Mouse (Mus musculus) liver, embryonic 11.5 days (tissue): ENCODE results near the gene Clca3a2. TPM values are rescaled to one million over a fixed set of nuclear protein-coding genes. Genes with fewer than 3 reads are reported as not detected.
"Not testable (repeated sequence)": the region's sequence is repeated elsewhere in the genome, so short reads cannot be mapped to it uniquely, and the experiment has no call there.

Experiments used
- ATAC-seq: fragments of 200-750 bp; cut with Nextera tagmentation; replicated peaks from 2 replicates; pipeline ENCODE4 v1.8.0; 2017; ENCODE audit warnings: moderate number of reproducible peaks, mild to moderate bottlenecking, moderate TSS enrichment, moderate library complexity; ENCODE audit not compliant: low FRiP score
- DNase-seq: peaks from one replicate; pipeline ENCODE4 v3.0.0-alpha.2; 2017; ENCODE audit warnings: low spot score
- H3K27ac ChIP-seq: fragments of 300-500 bp; sonication (generic); 2 replicates; pipeline ENCODE4 v1.5.1; 2014; ENCODE audit warnings: mild to moderate bottlenecking, low read depth, low read length, control low read depth
- H3K27me3 ChIP-seq: fragments of 300-500 bp; sonication (generic); replicated peaks from 2 replicates; pipeline ENCODE4 v1.6.1; 2014; ENCODE audit warnings: low read length, mixed read lengths; ENCODE audit not compliant: control insufficient read depth, insufficient read depth
- H3K36me3 ChIP-seq: fragments of 300-500 bp; sonication (generic); 2 replicates; pipeline ENCODE4 v1.6.1; 2014; ENCODE audit warnings: mild to moderate bottlenecking, low read length, moderate library complexity, mixed read lengths; ENCODE audit not compliant: control insufficient read depth, insufficient read depth
- H3K4me1 ChIP-seq: fragments of 300-500 bp; sonication (generic); replicated peaks from 2 replicates; pipeline ENCODE4 v1.6.1; 2014; ENCODE audit warnings: low read length, mixed read lengths; ENCODE audit not compliant: control insufficient read depth, insufficient read depth
- H3K4me2 ChIP-seq: fragments of 300-500 bp; sonication (generic); 2 replicates; pipeline ENCODE4 v1.6.1; 2014; ENCODE audit warnings: mild to moderate bottlenecking, control low read depth, moderate library complexity
- H3K4me3 ChIP-seq: fragments of 300-500 bp; sonication (generic); 2 replicates; pipeline ENCODE4 v1.5.1; 2014; ENCODE audit warnings: low read depth, low read length, control low read depth
- H3K9ac ChIP-seq: fragments of 300-500 bp; sonication (generic); 2 replicates; pipeline ENCODE4 v1.6.1; 2014; ENCODE audit warnings: low read depth, low read length, control low read depth
- H3K9me3 ChIP-seq: fragments of 300-500 bp; sonication (generic); 2 replicates; pipeline ENCODE4 v1.6.1; 2016; ENCODE audit warnings: low read length, inconsistent platforms, mixed read lengths; ENCODE audit not compliant: control insufficient read depth
- WGBS: fragments of 180-500 bp; shearing (Covaris S2); extraction: QIAGEN DNeasy Blood & Tissue Kit; methylation state at CpG from one replicate; pipeline ENCODE4 v1.1.7; 2014; 5-methylcytosine and 5-hydroxymethylcytosine counted together
- polyA plus RNA-seq: library from polyadenylated mRNA; unstranded; fragments of >200 nt; fragmentation: Nextera tagmentation; extraction: Ambion mirVana; gene quantifications from 2 replicates; pipeline ENCODE4 v1.2.1, GENCODE M21; 2014

Clca3a2 gene
- polyA plus RNA-seq = 0.18 TPM in 1 of 2 replicates, not detected in the other

DNA sequence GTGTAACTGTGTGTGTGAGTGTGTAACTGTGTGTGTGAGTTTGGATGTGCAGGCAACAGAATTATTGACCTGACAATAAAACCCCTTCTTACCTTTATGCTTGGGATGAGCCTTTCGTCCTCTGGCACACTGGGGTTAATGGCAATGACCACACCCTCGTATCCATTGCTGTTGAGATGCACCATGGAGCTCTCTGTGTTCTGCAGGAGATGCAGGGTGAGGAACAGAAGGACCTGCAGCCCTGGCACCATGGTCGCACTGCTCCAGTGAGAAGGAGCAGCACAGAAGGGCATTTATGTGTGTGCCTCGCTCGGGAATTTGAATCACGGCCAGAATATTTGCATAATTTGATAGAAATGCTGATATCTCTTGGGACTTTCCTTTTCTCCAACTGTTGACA, at the start of gene Clca3a2:
Gene Clca3a2, minus strand, starts transcription at position 276 of the 400 bp plus-strand sequence.
- H3K4me1 ChIP-seq, H3K4me2 ChIP-seq, H3K4me3 ChIP-seq, H3K27me3 ChIP-seq, H3K36me3 ChIP-seq, H3K27ac ChIP-seq, DNase-seq, ATAC-seq, H3K9me3 ChIP-seq, H3K9ac ChIP-seq: not testable (repeated sequence)
- 78% methylated on average over 6 of the region's 6 CpGs for WGBS

DNA sequence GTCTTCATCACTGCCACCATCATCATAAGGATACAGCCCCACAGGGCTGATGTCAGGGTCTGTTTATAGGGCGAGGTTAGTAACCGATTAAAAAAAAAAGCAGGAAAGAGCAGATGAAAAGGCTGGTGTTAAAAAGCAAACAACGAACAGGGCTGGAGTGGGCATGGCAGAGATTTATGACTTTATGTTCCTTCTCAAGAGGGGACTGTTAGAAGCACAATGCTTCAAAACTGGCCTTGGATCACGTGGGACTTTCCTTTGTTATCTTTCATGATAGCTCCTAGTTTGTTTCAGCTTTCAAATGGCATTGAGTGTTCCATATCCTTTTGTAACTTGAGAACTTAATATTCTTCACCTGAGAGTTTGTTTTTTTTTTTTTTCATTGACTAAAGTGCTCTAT, 30.3 kb upstream of the Clca3a2 start:
- Histone ChIP-seq H3K36me3 (no peaks in the 10 kb centered on the region), H3K4me3 (no peak overlapping the region), H3K27me3 (no peaks in the 10 kb centered on the region), H3K9me3 (no peaks in the 10 kb centered on the region), H3K9ac (no peak overlapping the region), H3K4me1 (no peaks in the 10 kb centered on the region), H3K27ac (no peak overlapping the region), H3K4me2 (no peak overlapping the region)
- ATAC-seq (no peak), DNase-seq (no peak)
- 56% methylated on average over 4 of the region's 4 CpGs for WGBS

DNA sequence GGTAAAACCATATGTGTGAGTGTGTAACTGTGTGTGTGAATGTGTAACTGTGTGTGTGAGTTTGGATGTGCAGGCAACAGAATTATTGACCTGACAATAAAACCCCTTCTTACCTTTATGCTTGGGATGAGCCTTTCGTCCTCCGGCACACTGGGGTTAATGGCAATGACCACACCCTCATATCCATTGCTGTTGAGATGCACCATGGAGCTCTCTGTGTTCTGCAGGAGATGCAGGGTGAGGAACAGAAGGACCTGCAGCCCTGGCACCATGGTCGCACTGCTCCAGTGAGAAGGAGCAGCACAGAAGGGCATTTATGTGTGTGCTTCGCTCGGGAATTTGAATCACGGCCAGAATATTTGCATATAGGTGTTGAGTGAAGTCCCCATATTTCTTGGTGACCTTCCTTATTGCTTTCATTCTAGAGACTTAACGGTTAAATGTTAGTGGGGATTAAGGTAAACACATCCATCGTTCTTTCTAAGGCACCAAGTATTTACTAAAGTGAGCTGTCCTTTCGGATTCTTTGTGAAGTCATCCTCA, 29.8 kb upstream of the Clca3a2 start, which contains the start of gene Clca3b:
Gene Clca3b, minus strand, starts transcription at position 344 of the 543 bp plus-strand sequence.
- H3K4me2 ChIP-seq, H3K36me3 ChIP-seq, H3K27ac ChIP-seq, DNase-seq, H3K9me3 ChIP-seq, H3K9ac ChIP-seq, H3K4me1 ChIP-seq, H3K4me3 ChIP-seq, ATAC-seq, H3K27me3 ChIP-seq: not testable (repeated sequence)
- 89% methylated on average over 9 of the region's 9 CpGs for WGBS

DNA sequence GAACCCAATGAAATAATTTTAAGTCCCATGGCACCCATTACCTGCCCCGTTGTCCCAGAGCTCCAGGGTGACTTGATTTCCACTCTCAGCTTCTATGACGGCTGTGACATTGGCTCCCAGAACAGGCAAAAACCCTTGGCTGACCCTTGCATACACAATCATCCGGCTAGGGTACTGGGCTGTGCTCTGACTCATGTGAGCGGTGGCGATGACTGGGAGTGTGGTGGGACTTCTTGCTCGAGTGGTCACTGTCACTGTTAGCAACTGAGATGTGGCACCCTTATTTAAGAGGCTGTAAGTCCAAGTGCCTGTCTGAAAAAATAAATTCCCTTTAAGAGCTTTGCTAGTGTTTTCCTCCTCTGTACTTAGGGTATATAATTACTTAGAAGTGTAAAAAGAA, 8.0 kb upstream of the Clca3a2 start:
- Histone ChIP-seq H3K27ac (no peak overlapping the region), H3K27me3 (no peaks in the 10 kb centered on the region), H3K9me3 (no peaks in the 10 kb centered on the region), H3K4me1 (no peaks in the 10 kb centered on the region), H3K4me2 (no peak overlapping the region), H3K36me3 (no peaks in the 10 kb centered on the region), H3K9ac (no peak overlapping the region), H3K4me3 (no peak overlapping the region)
- WGBS = 81% methylated on average over 6 of the region's 6 CpGs
- DNase-seq = no peak
- no peak for ATAC-seq

DNA sequence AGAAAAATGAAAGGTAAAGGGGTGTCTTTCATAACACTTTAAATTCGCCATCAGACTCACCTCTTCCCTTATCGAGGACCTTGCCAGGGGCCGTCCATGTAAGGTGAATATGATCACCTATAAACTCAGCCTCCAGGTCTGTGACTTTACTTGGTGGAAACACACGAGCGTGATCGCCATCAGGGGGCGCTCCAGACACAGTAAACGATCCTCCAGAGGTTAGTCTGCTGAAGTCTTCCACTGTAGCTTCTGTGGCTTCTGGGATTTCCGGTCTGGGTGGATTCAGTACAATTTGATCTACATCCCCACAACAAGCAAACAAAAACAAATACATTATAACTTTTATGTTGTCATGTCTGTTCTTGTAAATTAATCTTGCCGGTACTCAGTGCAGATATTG, 5.9 kb upstream of the Clca3a2 start:
- Histone ChIP-seq H3K4me1 (no peaks in the 10 kb centered on the region), H3K4me2 (no peak overlapping the region), H3K27ac (no peak overlapping the region), H3K9ac (no peak overlapping the region), H3K36me3 (no peaks in the 10 kb centered on the region), H3K27me3 (no peaks in the 10 kb centered on the region), H3K9me3 (no peaks in the 10 kb centered on the region), H3K4me3 (no peak overlapping the region)
- peak; percentile 70 for ATAC-seq
- peak; percentile 65 for DNase-seq
- whole genome bisulfite sequencing = 13% methylated on average over 10 of the region's 10 CpGs

DNA sequence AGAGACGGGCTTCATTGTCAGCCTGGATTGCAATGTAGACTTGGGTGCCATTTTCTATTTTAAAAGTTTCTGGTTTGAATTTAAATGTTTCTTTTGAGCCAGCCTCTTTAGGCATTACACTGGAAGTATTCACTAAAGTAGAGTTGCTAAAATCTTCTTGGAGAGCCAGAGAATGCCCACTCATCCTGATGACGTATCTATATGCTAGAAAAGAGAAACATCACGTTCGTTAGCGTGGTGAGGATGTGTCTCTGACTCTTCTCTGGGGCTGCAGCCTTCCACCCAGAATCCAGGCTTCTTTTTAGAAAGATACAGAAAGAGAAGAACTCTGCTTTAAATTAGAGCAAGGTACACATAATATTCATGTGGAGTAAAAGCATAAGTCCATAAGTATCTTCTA, 4.0 kb upstream of the Clca3a2 start:
- H3K4me1 ChIP-seq = no peaks in the 10 kb centered on the region
- H3K4me2 ChIP-seq = no peak overlapping the region
- WGBS = 77% methylated on average over 5 of the region's 5 CpGs
- no peak overlapping the region for H3K27ac ChIP-seq
- no peaks in the 10 kb centered on the region for H3K36me3 ChIP-seq
- H3K9me3 ChIP-seq = no peaks in the 10 kb centered on the region
- no peak for ATAC-seq
- no peak overlapping the region for H3K9ac ChIP-seq
- no peak overlapping the region for H3K4me3 ChIP-seq
- DNase-seq = no peak
- H3K27me3 ChIP-seq = no peaks in the 10 kb centered on the region

DNA sequence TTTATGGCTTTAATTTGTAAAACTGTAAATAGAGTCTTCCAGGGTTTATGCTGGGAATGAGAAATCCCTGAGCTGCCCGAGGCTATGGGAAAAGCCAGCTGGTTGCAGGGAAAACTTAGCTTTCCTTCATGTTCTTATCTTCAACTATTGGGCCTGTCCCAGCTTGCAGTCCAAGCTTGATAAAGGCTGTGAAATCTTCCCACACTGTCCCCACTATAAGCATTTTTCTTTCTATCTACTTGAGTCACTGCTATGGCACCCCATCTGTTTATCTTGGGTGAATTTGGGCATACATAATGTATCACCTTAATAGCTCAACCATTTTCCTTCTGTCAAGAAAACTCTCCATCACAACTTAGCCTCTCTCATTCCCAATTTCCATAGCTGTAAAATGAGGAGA, 1.3 kb upstream of the Clca3a2 start:
- no peak overlapping the region for H3K27ac ChIP-seq
- ATAC-seq (no peak), DNase-seq (no peak)
- no peaks in the 10 kb centered on the region for H3K27me3 ChIP-seq
- no peak overlapping the region for H3K4me2 ChIP-seq
- no peak overlapping the region for H3K9ac ChIP-seq
- no peak overlapping the region for H3K4me3 ChIP-seq
- 44% methylated on average over 1 of the region's 1 CpGs for WGBS
- no peaks in the 10 kb centered on the region for H3K9me3 ChIP-seq
- H3K36me3 ChIP-seq = no peaks in the 10 kb centered on the region
- no peaks in the 10 kb centered on the region for H3K4me1 ChIP-seq

DNA sequence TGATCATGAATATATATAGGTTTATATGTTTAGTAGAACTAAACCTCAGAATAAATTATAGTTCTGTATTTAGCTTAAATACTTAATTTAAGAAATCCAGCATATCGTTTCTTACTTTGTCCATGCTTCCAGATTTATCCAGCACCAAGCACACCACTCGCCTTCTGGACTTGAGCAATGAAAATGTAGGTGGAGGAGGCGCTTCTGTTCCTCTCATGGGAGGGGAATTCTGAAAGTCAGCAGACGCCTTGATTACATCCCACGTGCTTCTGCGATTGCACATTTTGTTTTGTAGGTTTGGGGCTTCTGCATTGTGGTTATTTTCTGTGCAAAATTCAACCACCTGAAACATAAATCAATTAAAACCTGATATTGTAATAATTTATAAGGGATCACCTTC, 6.0 kb downstream of the Clca3a2 start:
- not testable (repeated sequence) for H3K36me3 ChIP-seq, H3K9ac ChIP-seq, H3K4me2 ChIP-seq, DNase-seq, H3K27me3 ChIP-seq, H3K4me3 ChIP-seq, H3K4me1 ChIP-seq, H3K27ac ChIP-seq, ATAC-seq, H3K9me3 ChIP-seq
- WGBS = 83% methylated on average over 6 of the region's 6 CpGs

DNA sequence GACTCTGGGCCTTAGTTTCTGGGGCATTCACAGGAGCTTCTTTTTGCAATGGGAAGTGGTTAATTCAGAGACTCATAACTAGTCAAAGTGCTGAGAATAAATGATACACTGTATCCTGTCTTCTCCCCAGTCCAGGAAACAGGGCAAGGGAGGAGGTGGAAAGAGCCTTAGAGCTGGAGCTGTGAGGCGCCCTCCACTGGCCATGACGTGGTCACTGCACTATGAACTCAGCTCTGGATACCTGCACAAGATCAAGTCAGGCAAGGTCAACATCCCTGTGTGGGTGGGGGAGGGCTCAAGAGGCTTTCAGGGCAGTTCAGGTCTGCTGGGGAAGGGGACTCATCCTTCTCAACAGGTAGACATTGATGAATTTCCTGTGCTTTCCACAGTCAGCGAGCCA, 7.5 kb downstream of the Clca3a2 start:
- ATAC-seq (no peak), DNase-seq (no peak)
- H3K4me3 ChIP-seq = no peak overlapping the region
- H3K4me2 ChIP-seq = no peak overlapping the region
- no peak overlapping the region for H3K27ac ChIP-seq
- H3K9ac ChIP-seq = no peak overlapping the region
- no peaks in the 10 kb centered on the region for H3K9me3 ChIP-seq
- no peaks in the 10 kb centered on the region for H3K4me1 ChIP-seq
- H3K36me3 ChIP-seq = no peaks in the 10 kb centered on the region
- 37% methylated on average over 3 of the region's 3 CpGs for WGBS
- no peaks in the 10 kb centered on the region for H3K27me3 ChIP-seq
